Mouse (Mus musculus) duodenum, adult 2 months (tissue): ENCODE results near the gene Polr3c. TPM values are rescaled to one million over a fixed set of nuclear protein-coding genes. Genes with fewer than 3 reads are reported as not detected.

ENCODE experiments used
- polyA plus RNA-seq: library from polyadenylated mRNA; depleted of rRNA; stranded (reverse); fragments of >200 nt; gene quantifications from 2 replicates; pipeline ENCODE4 v1.2.3, GENCODE M21; 2012; ENCODE audit warnings: low replicate concordance; rRNA removed

The Polr3c gene
- polyA plus RNA-seq: 27.8 and 31.3 TPM in 2 replicates

GRCm38 (mm10) chr3:96727343-96727827 lies at the start of gene Polr3c, which contains the start of gene Rnf115:
TSS of gene Polr3c (minus strand) at chr3:96727628.
TSS of gene Rnf115 (plus strand) at chr3:96727664.

GRCm38 (mm10) chr3:96707903-96708683 lies 19.3 kb downstream of the Polr3c start, which contains the start of gene Nudt17:
TSS of gene Nudt17 (minus strand) at chr3:96708562.

GRCm38 (mm10) chr3:96696198-96696765 lies 31.1 kb downstream of the Polr3c start, which contains the start of gene Pias3:
TSS of gene Pias3 (plus strand) at chr3:96696384.

GRCm38 (mm10) chr3:96669727-96670468 lies 57.5 kb downstream of the Polr3c start, which contains the start of gene Ankrd35:
TSS of gene Ankrd35 (plus strand) at chr3:96670131.

Other genes starting within 250 kb of the Polr3c start
- gene Hfe2, start 202.5 kb downstream of the Polr3c start, polyA plus RNA-seq: 0.09 TPM in 1 of 2 replicates, not detected in the other
- 252 and 270 TPM in 2 replicates for gene Txnip, start 169.7 kb downstream of the Polr3c start, polyA plus RNA-seq
- not detected in 2 replicates for gene Gm16253, start 150.6 kb downstream of the Polr3c start, polyA plus RNA-seq
- gene Polr3gl, start 133.4 kb downstream of the Polr3c start, polyA plus RNA-seq: 6.9 and 7.5 TPM in 2 replicates
- gene Ankrd34a, start 131.0 kb downstream of the Polr3c start, polyA plus RNA-seq: 0.27 and 0.53 TPM in 2 replicates
- 3.6 and 5.3 TPM in 2 replicates for gene Lix1l, start 126.5 kb downstream of the Polr3c start, polyA plus RNA-seq
- gene Rbm8a, start 97.7 kb downstream of the Polr3c start, polyA plus RNA-seq: 2.2 and 2.3 TPM in 2 replicates
- gene Pex11b, start 92.3 kb downstream of the Polr3c start, polyA plus RNA-seq: 15.2 and 21.5 TPM in 2 replicates
- gene Gm42957, start 92.2 kb downstream of the Polr3c start, polyA plus RNA-seq: not detected in 2 replicates
- gene Itga10, start 82.0 kb downstream of the Polr3c start, polyA plus RNA-seq: 0.72 and 0.88 TPM in 2 replicates
- 0.14 and 0.71 TPM in 2 replicates for gene Ankrd35, start 57.5 kb downstream of the Polr3c start, polyA plus RNA-seq
- gene Pias3, start 31.2 kb downstream of the Polr3c start, polyA plus RNA-seq: 15.4 and 22.8 TPM in 2 replicates
- gene Nudt17, start 19.1 kb downstream of the Polr3c start, polyA plus RNA-seq: 2.1 and 2.7 TPM in 2 replicates
- 8.6 and 9.7 TPM in 2 replicates for gene Rnf115, start within 50 bp of the Polr3c start, polyA plus RNA-seq
- 8.1 and 38.9 TPM in 2 replicates for gene Pdzk1, start 101.7 kb upstream of the Polr3c start, polyA plus RNA-seq
- 0.33 and 1.5 TPM in 2 replicates for gene Cd160, start 101.7 kb upstream of the Polr3c start, polyA plus RNA-seq
- 0.71 and 0.92 TPM in 2 replicates for gene Gja5, start 177.1 kb upstream of the Polr3c start, polyA plus RNA-seq
- 18.5 and 22.4 TPM in 2 replicates for gene Gpr89, start 177.7 kb upstream of the Polr3c start, polyA plus RNA-seq
- not detected in 2 replicates for gene Gja8, start 198.4 kb upstream of the Polr3c start, polyA plus RNA-seq